Comparison of ENCODE assay signal across 26 mouse cellular contexts in the genomic region with DNA sequence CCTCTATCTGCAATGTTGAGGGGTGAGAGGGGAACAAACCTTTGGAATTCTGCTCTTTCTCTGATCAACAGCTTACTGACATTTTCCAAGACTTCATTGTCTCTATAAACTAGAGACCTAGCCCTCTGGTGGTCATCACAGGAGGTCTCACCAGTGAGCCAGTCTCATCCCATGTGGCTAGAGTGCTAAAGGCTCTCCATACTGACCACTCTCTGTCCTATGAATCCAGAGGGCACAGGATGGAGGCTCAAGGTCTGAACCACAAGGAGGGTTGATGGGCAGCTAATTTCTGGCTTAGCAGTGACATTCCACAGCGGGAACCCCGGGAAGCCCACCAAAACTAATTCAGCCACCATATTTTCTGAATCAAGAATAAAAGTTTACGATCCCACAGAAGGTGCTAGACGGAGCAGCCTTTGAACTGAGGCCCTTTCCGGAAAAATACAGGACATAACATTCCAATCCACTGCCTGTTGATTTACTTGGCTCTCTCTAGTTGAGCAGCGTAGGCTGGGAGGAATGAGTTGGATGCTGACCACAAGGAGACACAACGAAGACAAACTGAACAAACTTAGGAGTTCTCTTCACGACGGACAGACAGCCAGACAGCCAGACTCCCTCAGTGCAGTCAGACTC. TPM values are rescaled to one million over a fixed set of nuclear protein-coding genes. Genes with fewer than 3 reads are reported as not detected.
A peak's percentile ranks its signal among the peaks of the same experiment; 100 is the strongest.
DNase-seq lines count a peak whose midpoint lies in the region; ATAC-seq and TF ChIP-seq lines count a peak whose summit lies in the region.
"Had no signal": no experiment of that assay in that cellular context is flagged by ENCODE, and none has a peak within 500 bp of the region (broad histone marks: within the 10 kb centered on the region; RNA-seq: fewer than 3 reads in every experiment).

No protein-coding gene starts in this region.

- H3K9me3 ChIP-seq in kidney, embryonic 14.5 days (ENCODE audit: control insufficient read depth, low read length) = no peaks in the 10 kb centered on the region
- H3K9me3 ChIP-seq in kidney, postnatal 0 days (replicated peaks; ENCODE audit: low read length) = no peaks in the 10 kb centered on the region
- H3K9me3 ChIP-seq: embryonic facial prominence, embryonic 12.5 days; embryonic facial prominence, embryonic 15.5 days; G1E; hindbrain, embryonic 10.5 days; hindbrain, embryonic 13.5 days had no signal

- WGBS in kidney, embryonic 14.5 days = 28% methylated on average over 9 of the region's 9 CpGs
- 24% methylated on average over 9 of the region's 9 CpGs for WGBS in kidney, postnatal 0 days

- no peaks in the 10 kb centered on the region for H3K27me3 ChIP-seq in kidney, embryonic 14.5 days (ENCODE audit: control insufficient read depth, insufficient read depth, low read length)
- no peaks in the 10 kb centered on the region for H3K27me3 ChIP-seq in kidney, postnatal 0 days (ENCODE audit: insufficient read depth, low read length)
- H3K27me3 ChIP-seq: embryonic facial prominence, embryonic 12.5 days; embryonic facial prominence, embryonic 15.5 days; hindbrain, embryonic 13.5 days had no signal

- H3K9ac ChIP-seq in kidney, embryonic 14.5 days (ENCODE audit: low read depth, low read length) = no peak overlapping the region
- no peak overlapping the region for H3K9ac ChIP-seq in kidney, postnatal 0 days (ENCODE audit: low read depth, low read length)
- H3K9ac ChIP-seq: embryonic facial prominence, embryonic 12.5 days; embryonic facial prominence, embryonic 15.5 days; forebrain, postnatal 0 days; hindbrain, embryonic 13.5 days had no signal

- no peak for DNase-seq in kidney, postnatal 4 days
- DNase-seq in kidney, postnatal 0 days (ENCODE audit: low spot score) = peak; percentile 82
- no peak for DNase-seq in kidney, postnatal 14 days
- peak; percentile 23 for DNase-seq in forelimb bud, embryonic 11.5 days (ENCODE audit: low read depth, low spot score)
- DNase-seq: adrenal gland, adult 2 months; adrenal gland, postnatal 14 days; B cell, adult 2 months; cerebellum, adult 11 months; cerebellum, adult 2 months; cerebellum, adult 9-11 months; cerebellum, postnatal 25 days; forebrain, postnatal 0 days; gastrocnemius, postnatal 25 days; heart, postnatal 36 days had no signal

- H3K36me3 ChIP-seq in kidney, embryonic 14.5 days (ENCODE audit: control insufficient read depth, insufficient read depth, low read length) = no peaks in the 10 kb centered on the region
- H3K36me3 ChIP-seq in kidney, postnatal 0 days (ENCODE audit: insufficient read depth, low read length) = no peaks in the 10 kb centered on the region
- H3K36me3 ChIP-seq: embryonic facial prominence, embryonic 12.5 days; embryonic facial prominence, embryonic 15.5 days; G1E; hindbrain, embryonic 10.5 days; hindbrain, embryonic 13.5 days had no signal

- H3K4me3 ChIP-seq in kidney, embryonic 14.5 days (ENCODE audit: low read length) = no peak overlapping the region
- H3K4me3 ChIP-seq in kidney, postnatal 0 days (replicated peaks; ENCODE audit: low read depth, low read length) = no peak overlapping the region
- H3K4me3 ChIP-seq: embryonic facial prominence, embryonic 12.5 days; embryonic facial prominence, embryonic 15.5 days; hindbrain, embryonic 10.5 days; hindbrain, embryonic 13.5 days had no signal

- no peak overlapping the region for H3K4me2 ChIP-seq in kidney, embryonic 14.5 days (replicated peaks; ENCODE audit: low read depth, low read length)
- no peak overlapping the region for H3K4me2 ChIP-seq in kidney, postnatal 0 days (ENCODE audit: low read length)
- H3K4me2 ChIP-seq: embryonic facial prominence, embryonic 12.5 days; embryonic facial prominence, embryonic 15.5 days; heart, embryonic 11.5 days; hindbrain, embryonic 13.5 days had no signal

- peaks cover 8% of the 10 kb centered on the region; the same call in 1 of the 2 replicates for H3K4me1 ChIP-seq in kidney, embryonic 14.5 days (ENCODE audit: control insufficient read depth, insufficient read depth, low read length)
- H3K4me1 ChIP-seq in kidney, postnatal 0 days (replicated peaks; ENCODE audit: insufficient read depth, low read length) = no peaks in the 10 kb centered on the region
- H3K4me1 ChIP-seq: embryonic facial prominence, embryonic 12.5 days; embryonic facial prominence, embryonic 15.5 days; hindbrain, embryonic 10.5 days; hindbrain, embryonic 13.5 days had no signal

- peak; percentile 35; the same call in 1 of the 2 replicates for TF ChIP-seq CTCF in kidney, postnatal 0 days (IDR thresholded peaks at IDR 0.05; ENCODE audit: low read depth)

- no peak overlapping the region for H3K27ac ChIP-seq in kidney, embryonic 14.5 days (ENCODE audit: low read depth, low read length)
- H3K27ac ChIP-seq in kidney, postnatal 0 days = no peak overlapping the region
- H3K27ac ChIP-seq: embryonic facial prominence, embryonic 12.5 days; embryonic facial prominence, embryonic 15.5 days; hindbrain, embryonic 10.5 days; hindbrain, embryonic 13.5 days had no signal

- peak; percentile 76; the same call in 1 of the 2 replicates for ATAC-seq in kidney, embryonic 14.5 days (ENCODE audit: low FRiP score, low TSS enrichment)
- no peak; the same call in 1 of the 2 replicates for ATAC-seq in kidney, postnatal 0 days (replicated peaks; ENCODE audit: low FRiP score, low read depth)
- ATAC-seq in activated CD4-positive, CD25-positive, alpha-beta regulatory T cell, adult 4 months = no peak
- ATAC-seq: forebrain, embryonic 14.5 days; forebrain, postnatal 0 days; hindbrain, embryonic 16.5 days; Patski had no signal

RNA-seq across cellular contexts. Expression of a gene that starts 45.4 kb away (rescaled TPM):
- 0.31 and 0.33 TPM in 2 replicates for polyA plus RNA-seq in kidney, embryonic 14.5 days (2014; fragmentation: Nextera tagmentation; extraction: Ambion mirVana)
- 0.17 TPM in 2 replicates for polyA plus RNA-seq in kidney, postnatal 0 days (2015; fragmentation: Nextera tagmentation; extraction: Ambion mirVana)
- not detected for polyA plus RNA-seq in activated CD4-positive, CD25-positive, alpha-beta regulatory T cell, adult 4 months (2017; shearing (Covaris generic))
- polyA plus RNA-seq: G1E; gonadal fat pad, adult 2 months; Patski had no signal

RNA-seq across cellular contexts. Expression of a gene that starts 45.6 kb away (rescaled TPM):
- 1.8 and 2.3 TPM in 2 replicates for polyA plus RNA-seq in kidney, embryonic 14.5 days (2014; fragmentation: Nextera tagmentation; extraction: Ambion mirVana)
- 1.3 and 2.0 TPM in 2 replicates for polyA plus RNA-seq in kidney, postnatal 0 days (2015; fragmentation: Nextera tagmentation; extraction: Ambion mirVana)
- not detected for polyA plus RNA-seq in activated CD4-positive, CD25-positive, alpha-beta regulatory T cell, adult 4 months (2017; shearing (Covaris generic))
- polyA plus RNA-seq: G1E had no signal

Comparison
In these comparisons a context has a peak if more than half of its experiments do, and no peak if none do; other contexts are left out.
1. DNase-seq: peak in kidney, postnatal 0 days (single experiment) and forelimb bud, embryonic 11.5 days (single experiment); none in kidney, postnatal 4 days (0 of 2) and kidney, postnatal 14 days (single experiment).